Mouse (Mus musculus) erythroblast, embryonic 14.5 days (primary cell): ENCODE measurements around the gene Palm.

ENCODE experiments used
- GATA1 ChIP-seq: IDR thresholded peaks from 2 replicates; pipeline ENCODE4 v1.6.1; 2012; ENCODE audit warnings: low read length, inconsistent platforms, mixed read lengths
- TAL1 ChIP-seq: IDR thresholded peaks from 3 replicates; pipeline ENCODE4 v1.6.1; 2012; ENCODE audit warnings: low read length, inconsistent platforms, mixed read lengths

GRCm38 (mm10) chr10:79777103-79777531 lies 16.3 kb upstream of the Palm start, which contains the start of gene Fstl3:
- no peak for TF ChIP-seq GATA1
- no peak for TF ChIP-seq TAL1
